Mouse (Mus musculus) CH12.LX (cell line): ENCODE results near the gene Rgsl1.

Source experiments
- CHD2 ChIP-seq: IDR thresholded peaks from 2 replicates; pipeline ENCODE4 v1.6.1; 2011; ENCODE audit warnings: low read length, improper control_type of control experiment
- CTCF ChIP-seq, 2 experiments: IDR thresholded peaks in 1 of 2; conservative IDR thresholded peaks in 1 of 2; 2 replicates each; pipeline ENCODE4 v1.5.1; 2011 to 2012; ENCODE audit warnings: low read depth in 2 of 2, low read length in 2 of 2, improper control_type of control experiment in 1 of 2, inconsistent platforms in 1 of 2, mild to moderate bottlenecking in 1 of 2, moderate library complexity in 1 of 2
- E2F4 ChIP-seq: IDR thresholded peaks from 2 replicates; pipeline ENCODE4 v1.6.1; 2011; ENCODE audit warnings: low read depth, low read length, improper control_type of control experiment; ENCODE audit not compliant: insufficient replicate concordance
- ELF1 ChIP-seq: IDR thresholded peaks from 2 replicates; pipeline ENCODE4 v1.6.1; 2014; ENCODE audit warnings: low read depth, mild to moderate bottlenecking, inconsistent platforms, low read length, improper control_type of control experiment
- POLR2A ChIP-seq: IDR thresholded peaks from 2 replicates; pipeline ENCODE4 v1.6.1; 2011; ENCODE audit warnings: low read depth, mild to moderate bottlenecking, improper control_type of control experiment, low read length
- POLR2AphosphoS2 ChIP-seq: IDR thresholded peaks from 2 replicates; pipeline ENCODE4 v1.6.1; 2011; ENCODE audit warnings: low read depth, low read length, improper control_type of control experiment
- SMC3 ChIP-seq: IDR thresholded peaks from 2 replicates; pipeline ENCODE4 v1.6.1; 2011; ENCODE audit warnings: low read depth, low read length, improper control_type of control experiment
- TBP ChIP-seq: conservative IDR thresholded peaks from 2 replicates; pipeline ENCODE4 v1.6.1; 2011; ENCODE audit warnings: low read depth, low read length, improper control_type of control experiment
- ZNF384 ChIP-seq: IDR thresholded peaks from 2 replicates; pipeline ENCODE4 v1.6.1; 2012; ENCODE audit warnings: low read depth, low read length, improper control_type of control experiment, inconsistent platforms

DNA sequence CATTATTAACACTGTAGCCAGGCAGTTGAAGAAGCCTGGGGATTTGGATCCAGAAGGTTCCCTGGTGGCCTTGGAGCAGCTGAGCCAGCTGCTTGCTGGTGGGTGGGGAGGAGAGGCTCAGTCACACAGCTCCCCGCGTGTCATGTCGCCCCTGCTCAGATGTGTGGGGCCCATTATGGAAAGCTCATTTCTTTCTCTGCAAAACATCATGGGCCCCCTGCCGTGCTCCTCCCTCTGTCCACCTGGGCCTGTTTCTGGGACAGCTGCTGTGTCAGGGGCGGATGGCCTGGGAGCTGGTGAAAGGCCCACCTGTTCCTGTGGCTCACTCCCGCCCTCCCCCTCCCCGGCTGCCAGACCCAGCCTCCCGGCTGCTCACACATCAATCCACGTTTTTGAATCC is 110.8 kb downstream of the Rgsl1 start:
- TF ChIP-seq SMC3, result no peak
- TF ChIP-seq CTCF (conservative IDR thresholded peaks at IDR 0.05 in 1 of 2, IDR thresholded peaks at IDR 0.05 in 1 of 2; ENCODE audit: low read depth in 2 of 2, low read length in 2 of 2), result no peak
- no peak for TF ChIP-seq ZNF384
- no peak for TF ChIP-seq CHD2
- no peak for TF ChIP-seq TBP
- no peak for TF ChIP-seq ELF1
- TF ChIP-seq E2F4, result no peak
- TF ChIP-seq POLR2A, result no peak
- TF ChIP-seq POLR2AphosphoS2, result no peak
